Mouse (Mus musculus): ENCODE results near the gene Anxa9. TPM values are rescaled to one million over a fixed set of nuclear protein-coding genes. Genes with fewer than 3 reads are reported as not detected.

The Anxa9 gene
- polyA plus RNA-seq, 1 experiment from 2014 or later = 3.7 TPM

- peaks cover 91% of the 10 kb centered on the region for H3K36me3 ChIP-seq (ENCODE audit: control insufficient read depth, insufficient read depth, low read length)
- ATAC-seq (ENCODE audit: low FRiP score, low TSS enrichment) = no peak
- H3K9me3 ChIP-seq (ENCODE audit: control insufficient read depth, low read length) = no peaks in the 10 kb centered on the region
- no peaks in the 10 kb centered on the region for H3K4me1 ChIP-seq (ENCODE audit: control insufficient read depth, insufficient read depth, low read length)
- no peak overlapping the region for H3K9ac ChIP-seq (ENCODE audit: low read depth, low read length)
- H3K27ac ChIP-seq (ENCODE audit: low read depth, low read length) = no peak overlapping the region
- H3K27me3 ChIP-seq (ENCODE audit: control insufficient read depth, insufficient read depth, low read length) = no peaks in the 10 kb centered on the region
- no peak overlapping the region for H3K4me3 ChIP-seq (ENCODE audit: low read length)
- 92% methylated on average over 1 of the region's 1 CpGs for WGBS
- H3K4me2 ChIP-seq (replicated peaks; ENCODE audit: low read depth, low read length) = no peak overlapping the region
Measured at GRCm38 (mm10) chr3:95328803-95329404, 21.9 kb upstream of the Anxa9 start.

GRCm38 (mm10) chr3:95324454-95325144, 17.6 kb upstream of the Anxa9 start:
- Histone ChIP-seq H3K4me2 (replicated peaks; ENCODE audit: low read depth, low read length) (no peak overlapping the region), H3K4me1 (ENCODE audit: control insufficient read depth, insufficient read depth, low read length) (no peaks in the 10 kb centered on the region), H3K27ac (ENCODE audit: low read depth, low read length) (no peak overlapping the region), H3K9ac (ENCODE audit: low read depth, low read length) (no peak overlapping the region), H3K4me3 (ENCODE audit: low read length) (no peak overlapping the region), H3K9me3 (ENCODE audit: control insufficient read depth, low read length) (no peaks in the 10 kb centered on the region), H3K27me3 (ENCODE audit: control insufficient read depth, insufficient read depth, low read length) (no peaks in the 10 kb centered on the region), H3K36me3 (ENCODE audit: control insufficient read depth, insufficient read depth, low read length) (peaks cover 99% of the 10 kb centered on the region)
- WGBS = 86% methylated on average over 6 of the region's 6 CpGs
- ATAC-seq (ENCODE audit: low FRiP score, low TSS enrichment) = no peak

- Histone ChIP-seq H3K4me3 (ENCODE audit: low read length) (no peak overlapping the region), H3K9me3 (ENCODE audit: control insufficient read depth, low read length) (no peaks in the 10 kb centered on the region), H3K9ac (ENCODE audit: low read depth, low read length) (no peak overlapping the region), H3K4me2 (replicated peaks; ENCODE audit: low read depth, low read length) (no peak overlapping the region), H3K27me3 (ENCODE audit: control insufficient read depth, insufficient read depth, low read length) (no peaks in the 10 kb centered on the region), H3K27ac (ENCODE audit: low read depth, low read length) (no peak overlapping the region), H3K36me3 (ENCODE audit: control insufficient read depth, insufficient read depth, low read length) (peaks cover 93% of the 10 kb centered on the region), H3K4me1 (ENCODE audit: control insufficient read depth, insufficient read depth, low read length) (peaks cover 5% of the 10 kb centered on the region; the same call in 1 of the 2 replicates)
- WGBS = 93% methylated on average over 3 of the region's 3 CpGs
- no peak for ATAC-seq (ENCODE audit: low FRiP score, low TSS enrichment)
Measured at GRCm38 (mm10) chr3:95323429-95323828, 16.5 kb upstream of the Anxa9 start.

GRCm38 (mm10) chr3:95319701-95320625, 13.0 kb upstream of the Anxa9 start:
- H3K4me1 ChIP-seq (ENCODE audit: control insufficient read depth, insufficient read depth, low read length) = peaks cover 22% of the 10 kb centered on the region
- ATAC-seq (ENCODE audit: low FRiP score, low TSS enrichment) = no peak
- no peaks in the 10 kb centered on the region for H3K27me3 ChIP-seq (ENCODE audit: control insufficient read depth, insufficient read depth, low read length)
- no peak overlapping the region for H3K4me3 ChIP-seq (ENCODE audit: low read length)
- no peaks in the 10 kb centered on the region for H3K9me3 ChIP-seq (ENCODE audit: control insufficient read depth, low read length)
- H3K9ac ChIP-seq (ENCODE audit: low read depth, low read length) = no peak overlapping the region
- peaks cover 58% of the 10 kb centered on the region for H3K36me3 ChIP-seq (ENCODE audit: control insufficient read depth, insufficient read depth, low read length)
- H3K4me2 ChIP-seq (replicated peaks; ENCODE audit: low read depth, low read length) = no peak overlapping the region
- H3K27ac ChIP-seq (ENCODE audit: low read depth, low read length) = no peak overlapping the region
- WGBS = 69% methylated on average over 12 of the region's 12 CpGs

- peaks cover 50% of the 10 kb centered on the region for H3K36me3 ChIP-seq (ENCODE audit: control insufficient read depth, insufficient read depth, low read length)
- H3K4me2 ChIP-seq (replicated peaks; ENCODE audit: low read depth, low read length) = no peak overlapping the region
- no peak for ATAC-seq (ENCODE audit: low FRiP score, low TSS enrichment)
- WGBS = 77% methylated on average over 2 of the region's 2 CpGs
- H3K9me3 ChIP-seq (ENCODE audit: control insufficient read depth, low read length) = no peaks in the 10 kb centered on the region
- peaks cover 22% of the 10 kb centered on the region for H3K4me1 ChIP-seq (ENCODE audit: control insufficient read depth, insufficient read depth, low read length)
- no peak overlapping the region for H3K9ac ChIP-seq (ENCODE audit: low read depth, low read length)
- no peak overlapping the region for H3K27ac ChIP-seq (ENCODE audit: low read depth, low read length)
- H3K27me3 ChIP-seq (ENCODE audit: control insufficient read depth, insufficient read depth, low read length) = no peaks in the 10 kb centered on the region
- H3K4me3 ChIP-seq (ENCODE audit: low read length) = no peak overlapping the region
Measured at GRCm38 (mm10) chr3:95319110-95319509, 12.1 kb upstream of the Anxa9 start.

GRCm38 (mm10) chr3:95318548-95318947, 11.6 kb upstream of the Anxa9 start:
- Histone ChIP-seq H3K4me1 (ENCODE audit: control insufficient read depth, insufficient read depth, low read length) (peaks cover 22% of the 10 kb centered on the region), H3K9me3 (ENCODE audit: control insufficient read depth, low read length) (no peaks in the 10 kb centered on the region), H3K36me3 (ENCODE audit: control insufficient read depth, insufficient read depth, low read length) (peaks cover 44% of the 10 kb centered on the region), H3K4me2 (replicated peaks; ENCODE audit: low read depth, low read length) (no peak overlapping the region), H3K4me3 (ENCODE audit: low read length) (no peak overlapping the region), H3K27me3 (ENCODE audit: control insufficient read depth, insufficient read depth, low read length) (no peaks in the 10 kb centered on the region), H3K27ac (ENCODE audit: low read depth, low read length) (no peak overlapping the region), H3K9ac (ENCODE audit: low read depth, low read length) (no peak overlapping the region)
- WGBS = 55% methylated on average over 6 of the region's 6 CpGs
- no peak for ATAC-seq (ENCODE audit: low FRiP score, low TSS enrichment)

- H3K27ac ChIP-seq (ENCODE audit: low read depth, low read length) = no peak overlapping the region
- no peak overlapping the region for H3K4me2 ChIP-seq (replicated peaks; ENCODE audit: low read depth, low read length)
- no peak overlapping the region for H3K4me3 ChIP-seq (ENCODE audit: low read length)
- H3K9ac ChIP-seq (ENCODE audit: low read depth, low read length) = no peak overlapping the region
- H3K9me3 ChIP-seq (ENCODE audit: control insufficient read depth, low read length) = no peaks in the 10 kb centered on the region
- 23% methylated on average over 12 of the region's 12 CpGs for WGBS
- ATAC-seq (ENCODE audit: low FRiP score, low TSS enrichment) = no peak
- H3K36me3 ChIP-seq (ENCODE audit: control insufficient read depth, insufficient read depth, low read length) = peaks cover 34% of the 10 kb centered on the region
- peaks cover 22% of the 10 kb centered on the region for H3K4me1 ChIP-seq (ENCODE audit: control insufficient read depth, insufficient read depth, low read length)
- H3K27me3 ChIP-seq (ENCODE audit: control insufficient read depth, insufficient read depth, low read length) = no peaks in the 10 kb centered on the region
Measured at GRCm38 (mm10) chr3:95317414-95318080, 10.6 kb upstream of the Anxa9 start.

GRCm38 (mm10) chr3:95315844-95316550, 9.0 kb upstream of the Anxa9 start:
- no peaks in the 10 kb centered on the region for H3K9me3 ChIP-seq (ENCODE audit: control insufficient read depth, low read length)
- peaks cover 19% of the 10 kb centered on the region for H3K36me3 ChIP-seq (ENCODE audit: control insufficient read depth, insufficient read depth, low read length)
- H3K27me3 ChIP-seq (ENCODE audit: control insufficient read depth, insufficient read depth, low read length) = no peaks in the 10 kb centered on the region
- peak overlapping the region; percentile 95; the same call in 1 of the 2 replicates for H3K27ac ChIP-seq (ENCODE audit: low read depth, low read length)
- H3K4me1 ChIP-seq (ENCODE audit: control insufficient read depth, insufficient read depth, low read length) = peaks cover 22% of the 10 kb centered on the region
- H3K4me2 ChIP-seq (replicated peaks; ENCODE audit: low read depth, low read length) = peak overlapping the region; percentile 56
- H3K4me3 ChIP-seq (ENCODE audit: low read length) = peak overlapping the region; percentile 91
- ATAC-seq (ENCODE audit: low FRiP score, low TSS enrichment) = no peak
- H3K9ac ChIP-seq (ENCODE audit: low read depth, low read length) = peak overlapping the region; percentile 98
- 17% methylated on average over 9 of the region's 9 CpGs for WGBS
